Mouse (Mus musculus): ENCODE measurements around the gene Rassf5. TPM values are rescaled to one million over a fixed set of nuclear protein-coding genes. Genes with fewer than 3 reads are reported as not detected.
"Not testable (repeated sequence)": the region's sequence is repeated elsewhere in the genome, so short reads cannot be mapped to it uniquely, and the experiment has no call there.

Gene Rassf5
- total RNA-seq, 2 experiments from 2014 or later, result 14.7 to 17.8 TPM

DNA sequence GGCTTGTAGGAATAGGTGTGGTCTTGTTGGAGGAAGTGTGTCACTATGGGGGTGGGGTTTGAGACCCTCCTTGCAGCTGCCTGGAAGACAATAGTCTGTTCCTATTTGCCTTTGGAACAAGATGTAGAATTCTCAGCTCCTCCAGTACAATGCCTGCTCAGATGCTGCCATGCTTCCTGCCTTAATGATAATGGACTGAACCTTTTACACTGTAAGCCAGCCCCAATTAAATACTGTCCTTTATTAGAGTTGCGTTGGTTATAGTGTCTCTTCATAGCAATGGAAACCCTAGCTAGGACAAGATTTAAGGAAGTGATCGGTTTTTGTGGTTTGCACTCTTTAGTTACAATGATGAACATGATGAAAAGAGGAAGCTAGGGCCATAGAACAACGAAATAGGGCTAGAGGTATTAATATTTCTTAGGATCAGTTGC, 98.9 kb downstream of the Rassf5 start:
- ATAC-seq (replicated peaks; ENCODE audit: low FRiP score, poor library complexity, severe bottlenecking), result no peak

GRCm38 (mm10) chr1:131145222-131145621, 99.8 kb downstream of the Rassf5 start:
- not testable (repeated sequence) for ATAC-seq (replicated peaks; ENCODE audit: low FRiP score, poor library complexity, severe bottlenecking)

DNA sequence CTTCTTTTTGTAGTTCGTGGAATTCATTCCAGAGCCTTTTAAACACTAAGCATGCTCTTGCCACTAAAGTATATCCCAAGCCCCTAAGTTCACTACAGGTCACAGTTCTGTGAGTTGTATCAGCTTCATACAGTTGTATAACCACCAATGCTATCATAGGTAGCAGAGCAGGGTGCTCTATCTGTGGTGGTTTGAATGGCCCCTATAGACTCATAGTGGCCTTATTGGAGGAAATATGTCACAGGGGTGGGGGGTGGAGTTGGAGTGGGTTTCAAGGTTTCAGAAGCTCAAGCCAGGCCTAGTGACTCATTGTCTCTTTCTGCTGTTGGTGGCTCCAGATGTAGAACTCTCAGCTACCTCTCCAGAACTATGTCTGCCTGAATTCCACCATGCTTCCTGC, 102.6 kb downstream of the Rassf5 start:
- no peak for ATAC-seq (replicated peaks; ENCODE audit: low FRiP score, poor library complexity, severe bottlenecking)

DNA sequence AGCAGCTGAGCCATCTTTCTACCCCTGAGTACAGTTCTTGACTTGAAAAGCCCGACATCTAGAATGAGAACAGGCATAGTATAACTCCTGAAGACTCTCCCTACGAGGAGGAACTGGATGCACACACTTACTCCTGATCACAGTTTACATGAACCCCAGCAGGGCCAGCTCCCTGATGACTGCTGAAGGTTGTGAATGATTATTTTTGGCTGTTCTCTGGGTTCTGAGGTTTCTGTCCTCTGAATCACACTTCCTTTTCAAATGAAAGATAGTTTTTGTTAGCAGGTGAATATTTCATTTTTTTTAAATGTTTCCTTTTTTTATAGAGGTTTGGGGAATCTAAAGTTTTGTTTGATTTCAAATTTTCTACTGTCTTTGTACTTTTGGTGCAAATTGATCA, 103.6 kb downstream of the Rassf5 start:
- no peak for ATAC-seq (replicated peaks; ENCODE audit: low FRiP score, poor library complexity, severe bottlenecking)

DNA sequence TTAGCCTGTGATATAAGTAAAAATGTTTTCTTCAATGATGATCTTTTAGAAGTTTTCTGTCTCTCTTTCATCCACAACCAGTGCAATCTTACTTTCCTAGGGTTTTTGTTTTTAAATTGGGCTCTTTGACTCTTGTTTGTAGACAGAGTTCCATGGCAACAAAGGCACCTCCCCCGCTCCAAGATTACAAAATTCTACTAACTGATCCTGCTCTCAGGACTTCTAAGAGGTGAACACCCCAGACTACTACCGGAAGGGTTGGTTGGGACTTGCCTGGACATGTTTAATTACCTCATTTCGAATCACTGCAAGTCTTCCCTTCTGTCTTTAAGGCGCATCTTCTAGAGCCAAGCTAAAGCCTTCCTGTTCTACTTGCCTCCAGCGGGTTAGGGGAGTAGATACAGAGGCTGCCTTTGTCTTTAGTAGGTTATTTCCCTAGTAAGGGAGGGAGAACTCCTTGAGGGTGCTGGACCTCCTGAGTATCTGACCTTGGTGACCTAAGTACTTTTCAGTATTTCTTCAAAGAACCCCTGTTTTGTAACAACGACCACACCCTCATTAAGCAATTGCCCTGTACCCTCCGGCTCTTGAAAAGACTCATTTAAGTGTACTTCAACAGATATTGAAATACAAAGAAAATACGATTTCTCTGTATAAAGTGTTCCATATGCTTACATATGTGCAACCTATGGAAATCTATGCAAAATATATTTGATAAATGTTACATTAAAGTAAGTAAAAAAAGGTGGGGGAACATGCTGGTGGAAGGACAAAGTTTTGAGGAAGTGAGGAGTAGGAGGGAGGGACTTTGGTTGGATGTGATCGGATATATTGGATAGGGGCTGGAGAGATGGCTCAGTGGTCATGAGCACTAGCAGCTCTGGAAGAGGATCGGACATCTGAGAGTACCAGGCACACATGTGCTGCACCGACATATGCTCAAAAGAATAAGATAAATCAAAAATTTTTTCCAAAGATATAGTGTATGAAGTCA, 105.7 kb downstream of the Rassf5 start:
- no peak for ATAC-seq (replicated peaks; ENCODE audit: low FRiP score, poor library complexity, severe bottlenecking)

- peak; percentile 78 for ATAC-seq (replicated peaks; ENCODE audit: low FRiP score, poor library complexity, severe bottlenecking)
Observed at GRCm38 (mm10) chr1:131138191-131139016, 106.7 kb downstream of the Rassf5 start, which contains the start of gene Dyrk3. Gene Dyrk3, minus strand, starts transcription at chr1:131138340.

GRCm38 (mm10) chr1:131137717-131138118, 107.3 kb downstream of the Rassf5 start:
- ATAC-seq (replicated peaks; ENCODE audit: low FRiP score, poor library complexity, severe bottlenecking), result peak; percentile 27

GRCm38 (mm10) chr1:131137111-131137510, 107.9 kb downstream of the Rassf5 start:
- ATAC-seq (replicated peaks; ENCODE audit: low FRiP score, poor library complexity, severe bottlenecking), result no peak

- peak; percentile 47 for ATAC-seq (replicated peaks; ENCODE audit: low FRiP score, poor library complexity, severe bottlenecking)
Observed at GRCm38 (mm10) chr1:131135960-131136629, 109.0 kb downstream of the Rassf5 start.

GRCm38 (mm10) chr1:131134942-131135522, 110.0 kb downstream of the Rassf5 start:
- no peak for ATAC-seq (replicated peaks; ENCODE audit: low FRiP score, poor library complexity, severe bottlenecking)

DNA sequence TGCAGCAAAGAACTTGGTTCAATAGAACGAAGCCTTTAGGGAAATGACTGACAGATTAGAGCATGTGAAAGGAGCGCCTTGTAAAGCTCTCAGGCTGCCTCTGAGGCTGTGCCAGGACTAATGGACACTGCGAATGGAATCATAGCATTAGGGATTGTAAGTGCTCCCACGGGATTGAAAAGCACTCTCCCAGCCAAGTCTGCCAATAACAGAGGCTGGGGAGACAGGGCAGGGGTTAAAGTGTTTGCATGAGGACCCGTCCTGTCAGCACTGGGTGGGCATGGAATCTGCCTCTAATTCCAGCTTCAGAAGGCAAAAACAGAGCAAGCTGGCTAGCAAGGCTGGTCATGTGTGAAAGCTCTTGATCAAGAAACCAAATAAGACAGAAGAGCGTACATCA, 110.8 kb downstream of the Rassf5 start:
- ATAC-seq (replicated peaks; ENCODE audit: low FRiP score, poor library complexity, severe bottlenecking), result no peak

Other genes with a start within 250 kb of the Rassf5 start
- gene Il10, start 225.4 kb downstream of the Rassf5 start, total RNA-seq (2015; ENCODE audit: low replicate concordance), result not detected in 2 replicates
- gene Il10, start 225.4 kb downstream of the Rassf5 start, total RNA-seq (2017; ENCODE audit: low replicate concordance), result not detected in 2 replicates
- gene Mapkapk2, start 147.4 kb downstream of the Rassf5 start, total RNA-seq (2015; ENCODE audit: low replicate concordance), result 30.3 and 36.9 TPM in 2 replicates
- 16.0 and 23.2 TPM in 2 replicates for gene Mapkapk2, start 147.4 kb downstream of the Rassf5 start, total RNA-seq (2017; ENCODE audit: low replicate concordance)
- 25.2 and 25.9 TPM in 2 replicates for gene Dyrk3, start 106.9 kb downstream of the Rassf5 start, total RNA-seq (2015; ENCODE audit: low replicate concordance)
- gene Dyrk3, start 106.9 kb downstream of the Rassf5 start, total RNA-seq (2017; ENCODE audit: low replicate concordance), result 14.4 and 23.5 TPM in 2 replicates
- 28.1 and 29.6 TPM in 2 replicates for gene Eif2d, start 92.1 kb downstream of the Rassf5 start, total RNA-seq (2015; ENCODE audit: low replicate concordance)
- 14.4 and 19.4 TPM in 2 replicates for gene Eif2d, start 92.1 kb downstream of the Rassf5 start, total RNA-seq (2017; ENCODE audit: low replicate concordance)
- gene Ikbke, start 34.3 kb upstream of the Rassf5 start, total RNA-seq (2015; ENCODE audit: low replicate concordance), result 2.5 and 18.4 TPM in 2 replicates
- gene Ikbke, start 34.3 kb upstream of the Rassf5 start, total RNA-seq (2017; ENCODE audit: low replicate concordance), result 4.8 and 6.7 TPM in 2 replicates

All from erythroid progenitor cell, adult 5-6 weeks (primary cell).